Mouse (Mus musculus) frontal cortex, postnatal 10 days (tissue): ENCODE data around the gene Arl8a.

Experiments
- DNase-seq, 2 experiments: peaks; one replicate each; pipeline ENCODE4 v3.0.0; 2022; ENCODE audit warnings: low spot score in 2 of 2, mixed read lengths in 1 of 2

The Arl8a gene

DNA sequence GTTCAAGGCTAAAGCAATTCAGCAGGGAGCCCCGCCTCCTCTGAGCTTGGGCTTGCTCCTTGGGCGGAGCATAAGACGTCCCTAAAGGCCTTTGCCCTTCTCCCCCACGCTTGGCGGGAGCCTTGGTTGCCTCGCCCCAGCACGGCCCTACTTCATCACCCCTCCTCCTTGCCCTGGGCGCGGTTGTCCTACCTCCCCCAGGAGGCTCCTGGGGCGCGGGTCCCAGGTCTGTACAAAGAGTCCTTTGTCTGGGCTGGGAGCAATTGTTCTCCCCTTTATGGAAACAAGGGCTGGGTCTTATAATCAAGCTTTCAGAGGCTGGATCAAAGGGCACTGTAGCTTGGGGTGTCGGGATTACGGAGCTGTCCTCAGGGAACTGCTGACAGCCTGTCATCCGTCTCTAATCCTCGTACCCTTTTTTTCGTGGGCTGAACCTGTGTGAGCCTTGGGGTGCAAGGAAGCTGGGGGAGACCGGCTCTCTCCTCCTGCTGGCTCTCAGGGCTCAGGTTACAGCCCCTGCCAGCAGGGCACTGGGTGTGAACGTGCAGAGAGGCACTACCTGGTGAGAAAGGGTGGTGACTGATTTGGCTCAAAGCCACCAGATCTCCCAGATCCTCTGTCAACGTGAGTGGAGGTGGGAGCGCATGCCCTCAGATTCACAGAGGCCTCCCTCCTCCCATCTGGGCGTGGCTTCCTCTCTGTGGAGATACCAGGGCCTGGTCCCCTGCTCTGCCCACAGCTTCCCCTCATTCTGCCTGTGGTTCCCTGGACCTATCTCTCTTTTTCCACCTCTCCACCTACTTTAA, 52.6 kb downstream of the Arl8a start:
- DNase-seq = no peak

DNA sequence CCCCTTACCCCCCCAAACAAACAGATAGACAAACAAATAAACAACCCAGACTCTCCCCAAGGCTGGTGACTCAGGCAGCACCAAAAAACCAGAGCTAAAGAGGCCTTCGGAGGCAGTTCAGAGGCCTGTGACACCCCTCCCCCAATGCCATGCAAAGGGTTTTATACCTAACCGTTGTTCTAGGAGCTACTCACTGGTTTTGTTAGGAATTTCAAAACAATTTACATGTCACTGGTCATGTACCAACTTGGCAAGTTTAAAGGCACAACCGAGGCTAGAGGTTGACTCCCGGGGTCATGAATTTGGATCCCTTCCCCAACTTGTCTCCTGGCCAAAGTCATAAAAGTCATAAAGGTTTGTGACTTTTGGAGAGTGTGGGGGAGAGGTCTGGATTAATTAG, 53.8 kb downstream of the Arl8a start:
- no peak for DNase-seq

- no peak for DNase-seq
Measured at GRCm38 (mm10) chr1:135204196-135205126, 57.8 kb downstream of the Arl8a start.

- no peak for DNase-seq
Measured at GRCm38 (mm10) chr1:135205257-135205656, 58.6 kb downstream of the Arl8a start.
